Mouse (Mus musculus): ENCODE results near the gene Tigit. TPM values are rescaled to one million over a fixed set of nuclear protein-coding genes. Genes with fewer than 3 reads are reported as not detected.

Gene Tigit
- polyA plus RNA-seq, 1 experiment from 2014 or later: not detected

GRCm38 (mm10) chr16:43661576-43661975 is 2.4 kb downstream of the Tigit start:
- no peaks in the 10 kb centered on the region for H3K36me3 ChIP-seq
- no peak overlapping the region for H3K9ac ChIP-seq
- WGBS: 97% methylated on average over 5 of the region's 5 CpGs
- H3K27ac ChIP-seq: no peak overlapping the region
- H3K4me2 ChIP-seq (replicated peaks): no peak overlapping the region
- H3K9me3 ChIP-seq: no peaks in the 10 kb centered on the region
- H3K4me3 ChIP-seq: no peak overlapping the region
- H3K27me3 ChIP-seq: 0 out of 2 replicates have a peak, but pooled peaks cover 8% of the 10 kb centered on the region
- H3K4me1 ChIP-seq: no peaks in the 10 kb centered on the region; the same call in 1 of the 2 replicates
- ATAC-seq (ENCODE audit: low FRiP score, low read depth): no peak

GRCm38 (mm10) chr16:43655183-43655787 is 8.7 kb downstream of the Tigit start:
- H3K4me3 ChIP-seq: no peak overlapping the region
- no peak for ATAC-seq (ENCODE audit: low FRiP score, low read depth)
- no peak overlapping the region for H3K27ac ChIP-seq
- H3K36me3 ChIP-seq: no peaks in the 10 kb centered on the region
- 88% methylated on average over 6 of the region's 6 CpGs for WGBS
- 0 out of 2 replicates have a peak, but pooled peaks cover 5% of the 10 kb centered on the region for H3K27me3 ChIP-seq
- no peak overlapping the region for H3K4me2 ChIP-seq (replicated peaks)
- no peaks in the 10 kb centered on the region for H3K4me1 ChIP-seq
- H3K9ac ChIP-seq: no peak overlapping the region
- H3K9me3 ChIP-seq: no peaks in the 10 kb centered on the region

- Histone ChIP-seq H3K27ac (no peak overlapping the region), H3K4me2 (replicated peaks) (no peak overlapping the region), H3K9ac (no peak overlapping the region), H3K4me1 (no peaks in the 10 kb centered on the region), H3K9me3 (no peaks in the 10 kb centered on the region), H3K27me3 (0 out of 2 replicates have a peak, but pooled peaks cover 4% of the 10 kb centered on the region), H3K36me3 (no peaks in the 10 kb centered on the region), H3K4me3 (no peak overlapping the region)
- ATAC-seq (ENCODE audit: low FRiP score, low read depth): no peak
- WGBS: 81% methylated on average over 3 of the region's 3 CpGs
Observed at GRCm38 (mm10) chr16:43654269-43654668, 9.7 kb downstream of the Tigit start.

- H3K9ac ChIP-seq: no peak overlapping the region
- no peak overlapping the region for H3K4me2 ChIP-seq (replicated peaks)
- 76% methylated on average over 2 of the region's 2 CpGs for WGBS
- H3K9me3 ChIP-seq: no peaks in the 10 kb centered on the region
- no peak overlapping the region for H3K27ac ChIP-seq
- no peaks in the 10 kb centered on the region for H3K27me3 ChIP-seq
- no peak for ATAC-seq (ENCODE audit: low FRiP score, low read depth)
- H3K4me3 ChIP-seq: no peak overlapping the region
- no peaks in the 10 kb centered on the region for H3K36me3 ChIP-seq
- no peaks in the 10 kb centered on the region for H3K4me1 ChIP-seq
Observed at GRCm38 (mm10) chr16:43653288-43653687, 10.7 kb downstream of the Tigit start.

DNA sequence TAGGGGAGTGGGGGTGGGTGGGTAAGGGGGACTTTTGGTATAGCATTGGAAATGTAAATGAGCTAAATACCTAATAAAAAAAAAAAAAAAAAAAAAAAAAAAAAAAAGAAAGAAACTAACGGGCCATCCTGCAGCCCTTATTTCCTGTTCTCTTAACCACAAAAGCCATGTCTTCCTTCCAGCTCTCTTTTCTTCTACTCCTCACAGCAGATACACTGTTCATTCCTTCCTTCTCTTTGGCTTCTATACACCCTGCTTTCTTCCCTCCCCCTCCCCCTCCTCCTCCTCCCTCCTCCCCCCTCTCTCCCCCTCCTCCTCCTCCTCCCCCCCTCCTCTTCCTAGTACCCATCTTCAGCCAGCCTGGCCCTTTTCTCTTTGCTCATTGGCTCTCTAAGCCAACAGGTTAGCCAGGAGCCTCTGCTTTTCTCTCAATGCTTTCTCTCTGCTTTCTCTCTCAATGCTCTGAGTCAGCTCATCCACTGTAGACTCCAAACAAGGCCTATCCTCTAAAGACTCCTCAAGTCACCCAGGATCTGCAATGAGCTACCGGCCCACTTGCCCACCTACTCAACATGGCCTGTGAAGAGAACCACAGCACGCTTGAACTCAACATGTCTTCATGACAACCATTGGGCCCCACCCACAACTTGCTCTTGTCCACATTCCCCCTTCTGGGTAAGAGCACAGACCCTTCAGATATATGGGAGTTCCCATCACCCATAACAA is 13.4 kb downstream of the Tigit start:
- no peak overlapping the region for H3K9ac ChIP-seq
- no peak overlapping the region for H3K27ac ChIP-seq
- no peaks in the 10 kb centered on the region for H3K27me3 ChIP-seq
- H3K4me1 ChIP-seq: no peaks in the 10 kb centered on the region
- 89% methylated on average over 3 of the region's 3 CpGs for WGBS
- no peaks in the 10 kb centered on the region for H3K36me3 ChIP-seq
- H3K9me3 ChIP-seq: no peaks in the 10 kb centered on the region
- no peak overlapping the region for H3K4me2 ChIP-seq (replicated peaks)
- no peak for ATAC-seq (ENCODE audit: low FRiP score, low read depth)
- no peak overlapping the region for H3K4me3 ChIP-seq

GRCm38 (mm10) chr16:43647641-43648040 is 16.3 kb downstream of the Tigit start:
- no peak overlapping the region for H3K4me3 ChIP-seq
- H3K27me3 ChIP-seq: no peaks in the 10 kb centered on the region
- no peak for ATAC-seq (ENCODE audit: low FRiP score, low read depth)
- no peak overlapping the region for H3K9ac ChIP-seq
- H3K36me3 ChIP-seq: no peaks in the 10 kb centered on the region
- no peak overlapping the region for H3K4me2 ChIP-seq (replicated peaks)
- WGBS: 80% methylated on average over 1 of the region's 1 CpGs
- H3K4me1 ChIP-seq: no peaks in the 10 kb centered on the region
- H3K9me3 ChIP-seq: no peaks in the 10 kb centered on the region
- H3K27ac ChIP-seq: no peak overlapping the region

DNA sequence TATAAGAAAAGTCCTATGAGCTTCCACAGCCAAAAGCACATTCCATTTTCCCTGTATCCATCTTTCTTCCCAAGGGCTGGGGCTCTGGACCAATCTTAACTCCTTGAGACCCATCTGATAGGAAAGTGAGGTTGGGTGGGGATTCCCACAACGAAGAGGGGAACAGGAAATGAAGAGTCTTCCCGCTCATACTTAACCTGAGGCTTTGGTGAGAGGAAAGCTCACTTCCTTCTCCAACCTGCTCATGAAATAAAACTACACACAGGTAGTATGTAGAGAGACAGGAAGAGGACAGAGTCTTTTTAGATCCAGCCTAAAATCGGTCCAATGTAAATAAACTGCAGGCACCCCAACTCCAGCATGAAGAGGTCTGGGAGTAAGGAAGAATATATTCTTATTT is 17.0 kb downstream of the Tigit start:
- Histone ChIP-seq H3K36me3 (no peaks in the 10 kb centered on the region), H3K9me3 (no peaks in the 10 kb centered on the region), H3K27me3 (no peaks in the 10 kb centered on the region), H3K9ac (no peak overlapping the region), H3K27ac (no peak overlapping the region), H3K4me1 (no peaks in the 10 kb centered on the region), H3K4me3 (no peak overlapping the region), H3K4me2 (replicated peaks) (no peak overlapping the region)
- ATAC-seq (ENCODE audit: low FRiP score, low read depth): no peak
- WGBS: 87% methylated on average over 3 of the region's 3 CpGs

- H3K4me1 ChIP-seq: no peaks in the 10 kb centered on the region
- no peaks in the 10 kb centered on the region for H3K9me3 ChIP-seq
- ATAC-seq (ENCODE audit: low FRiP score, low read depth): no peak
- 76% methylated on average over 4 of the region's 4 CpGs for WGBS
- no peak overlapping the region for H3K4me3 ChIP-seq
- no peak overlapping the region for H3K4me2 ChIP-seq (replicated peaks)
- H3K36me3 ChIP-seq: no peaks in the 10 kb centered on the region
- H3K27ac ChIP-seq: no peak overlapping the region
- no peaks in the 10 kb centered on the region for H3K27me3 ChIP-seq
- H3K9ac ChIP-seq: no peak overlapping the region
Observed at GRCm38 (mm10) chr16:43645879-43646278, 18.1 kb downstream of the Tigit start.

- Histone ChIP-seq H3K9me3 (no peaks in the 10 kb centered on the region), H3K36me3 (no peaks in the 10 kb centered on the region), H3K4me1 (peaks cover 5% of the 10 kb centered on the region), H3K9ac (no peak overlapping the region), H3K4me2 (replicated peaks) (no peak overlapping the region), H3K27me3 (no peaks in the 10 kb centered on the region), H3K27ac (no peak overlapping the region), H3K4me3 (no peak overlapping the region)
- WGBS: 84% methylated on average over 8 of the region's 8 CpGs
- no peak for ATAC-seq (ENCODE audit: low FRiP score, low read depth)
Observed at GRCm38 (mm10) chr16:43641230-43641629, 22.7 kb downstream of the Tigit start.

DNA sequence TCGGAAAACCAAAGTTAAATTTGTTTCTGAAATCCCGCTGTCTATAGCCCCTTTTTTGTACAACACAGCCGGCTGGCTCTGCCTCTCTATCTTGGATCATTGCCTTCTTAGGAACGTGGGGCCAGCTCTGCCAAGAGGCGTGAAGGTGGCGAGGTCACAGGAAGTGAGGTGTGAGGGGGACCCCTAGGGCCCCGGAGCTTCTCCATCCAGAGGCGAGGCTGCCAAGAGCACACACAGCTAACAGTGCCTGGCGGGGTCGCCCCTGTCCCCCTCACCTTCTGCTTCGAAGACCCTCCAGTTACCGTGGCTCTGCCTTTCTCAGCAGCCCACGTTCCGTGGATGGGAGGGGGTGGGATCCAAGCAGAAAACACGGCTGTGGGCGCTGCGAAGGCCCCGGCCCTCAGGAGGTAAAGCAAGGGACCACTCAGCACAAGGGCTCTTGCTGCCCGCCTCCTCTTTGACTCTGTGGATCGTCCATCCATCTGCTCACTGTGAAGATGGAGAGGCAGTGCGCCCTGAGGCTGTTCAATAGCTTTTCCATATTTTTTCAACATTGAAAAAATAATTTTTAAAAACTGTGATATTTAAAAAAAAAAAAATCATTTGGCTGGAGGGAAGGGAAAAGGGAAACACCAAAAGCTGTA is 25.4 kb downstream of the Tigit start:
- peak; percentile 66; the same call in 1 of the 2 replicates for ATAC-seq (ENCODE audit: low FRiP score, low read depth)
- Histone ChIP-seq H3K27me3 (no peaks in the 10 kb centered on the region), H3K27ac (peak overlapping the region; percentile 15; the same call in 1 of the 2 replicates), H3K4me1 (peaks cover 5% of the 10 kb centered on the region), H3K9me3 (no peaks in the 10 kb centered on the region), H3K9ac (peak overlapping the region; percentile 35; the same call in 1 of the 2 replicates), H3K4me3 (peak overlapping the region; percentile 12; the same call in 1 of the 2 replicates), H3K4me2 (replicated peaks) (peak overlapping the region; percentile 53), H3K36me3 (no peaks in the 10 kb centered on the region)
- WGBS: 55% methylated on average over 21 of the region's 21 CpGs

DNA sequence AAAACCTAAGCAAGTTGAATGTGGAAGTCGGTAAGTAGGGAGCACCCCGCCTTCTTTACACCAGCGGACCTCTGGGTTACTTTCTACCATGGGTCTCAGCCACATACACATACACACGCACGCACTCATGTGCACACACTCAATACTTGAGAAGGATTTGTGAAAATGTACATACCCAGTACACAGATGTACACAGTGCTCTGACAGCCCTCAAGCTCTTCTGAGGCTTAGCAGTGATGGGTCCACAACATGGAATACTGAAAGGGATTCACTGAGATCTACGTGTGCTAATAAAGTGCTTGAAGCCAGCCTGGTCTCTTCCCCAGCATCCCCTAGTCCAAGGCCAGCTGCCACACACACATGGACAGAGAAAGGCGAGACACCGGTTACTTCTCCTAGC is 26.7 kb downstream of the Tigit start:
- H3K9me3 ChIP-seq: no peaks in the 10 kb centered on the region
- ATAC-seq (ENCODE audit: low FRiP score, low read depth): no peak
- H3K4me3 ChIP-seq: no peak overlapping the region
- no peak overlapping the region for H3K27ac ChIP-seq
- H3K9ac ChIP-seq: no peak overlapping the region
- no peak overlapping the region for H3K4me2 ChIP-seq (replicated peaks)
- peaks cover 5% of the 10 kb centered on the region for H3K4me1 ChIP-seq
- no peaks in the 10 kb centered on the region for H3K27me3 ChIP-seq
- 91% methylated on average over 8 of the region's 8 CpGs for WGBS
- no peaks in the 10 kb centered on the region for H3K36me3 ChIP-seq

DNA sequence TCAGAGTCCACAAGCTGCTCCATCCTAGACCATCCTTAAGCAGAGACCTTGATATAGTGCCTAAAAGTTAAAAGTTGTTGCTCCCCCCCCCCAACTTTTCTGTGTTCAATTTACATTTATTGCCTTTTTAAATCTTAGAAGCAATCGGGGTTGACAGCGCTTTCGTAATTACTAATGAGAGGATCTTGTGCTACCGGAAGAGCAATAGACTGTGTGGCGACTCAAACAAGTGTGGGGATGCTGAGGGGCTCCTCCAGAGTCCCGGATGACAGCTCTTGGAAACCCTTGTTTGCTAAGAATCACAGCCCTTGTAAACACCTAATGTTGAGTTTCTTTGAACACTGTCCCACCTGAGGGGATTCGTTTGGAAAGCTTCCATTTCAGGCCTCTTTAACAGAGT is 29.9 kb downstream of the Tigit start:
- H3K27ac ChIP-seq: no peak overlapping the region
- peaks cover 5% of the 10 kb centered on the region for H3K4me1 ChIP-seq
- H3K9me3 ChIP-seq: no peaks in the 10 kb centered on the region
- H3K4me2 ChIP-seq (replicated peaks): no peak overlapping the region
- H3K36me3 ChIP-seq: no peaks in the 10 kb centered on the region
- no peak overlapping the region for H3K4me3 ChIP-seq
- no peak overlapping the region for H3K9ac ChIP-seq
- 48% methylated on average over 7 of the region's 7 CpGs for WGBS
- ATAC-seq (ENCODE audit: low FRiP score, low read depth): no peak
- no peaks in the 10 kb centered on the region for H3K27me3 ChIP-seq
